23 mouse cellular contexts compared by ENCODE assay signal in the genomic region with DNA sequence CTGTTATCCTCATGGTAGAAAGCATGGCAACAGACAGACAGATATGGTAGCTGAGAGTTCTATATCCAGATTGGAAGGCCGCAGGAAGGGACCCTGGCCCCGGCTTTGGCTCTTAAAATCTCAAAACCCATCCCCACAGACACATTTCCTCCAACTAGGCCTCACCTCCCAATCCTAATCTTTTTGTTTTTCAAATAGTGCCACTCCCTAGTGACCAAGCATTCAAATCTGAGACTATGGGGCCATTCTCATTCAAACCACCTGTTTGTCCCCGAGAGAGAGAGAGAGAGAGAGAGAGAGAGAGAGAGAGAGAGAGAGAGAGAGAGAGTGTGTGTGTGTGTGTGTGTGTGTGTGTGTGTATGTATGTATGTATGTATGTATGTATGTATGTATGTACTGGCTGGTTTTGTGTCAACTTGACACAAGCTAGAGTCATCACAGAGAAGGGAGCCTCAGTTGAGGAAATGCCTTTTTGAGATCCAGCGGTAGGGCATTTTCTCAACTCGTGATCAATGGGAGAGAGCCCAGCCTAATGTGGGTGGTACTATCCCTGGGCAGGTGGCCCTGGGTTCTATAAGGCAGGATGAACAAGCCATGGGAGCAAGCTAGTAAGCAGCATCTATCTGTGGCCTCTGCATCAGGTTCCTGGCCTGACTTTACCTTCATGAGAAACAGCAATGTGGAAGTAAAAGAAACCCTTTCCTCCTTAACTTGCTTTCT. TPM values are rescaled to one million over a fixed set of nuclear protein-coding genes. Genes with fewer than 3 reads are reported as not detected.
A peak's percentile ranks its signal among the peaks of the same experiment; 100 is the strongest.
DNase-seq lines count a peak whose midpoint lies in the region; ATAC-seq and TF ChIP-seq lines count a peak whose summit lies in the region.
"Had no signal": no experiment of that assay in that cellular context is flagged by ENCODE, and none has a peak within 500 bp of the region (broad histone marks: within the 10 kb centered on the region; RNA-seq: fewer than 3 reads in every experiment).

No protein-coding gene starts in this region.

- H3K27ac ChIP-seq in ES-Bruce4 (ENCODE audit: insufficient read depth, low read length) (peak overlapping the region; percentile 100), ES-E14 (ENCODE audit: insufficient read depth, low read depth, low read length, poor library complexity, severe bottlenecking) (peak overlapping the region; percentile 83)
- H3K27ac ChIP-seq in hindbrain, embryonic 13.5 days: no peak overlapping the region
- no peak overlapping the region for H3K27ac ChIP-seq in hindbrain, embryonic 16.5 days (ENCODE audit: low read depth, low read length)
- H3K27ac ChIP-seq: embryonic facial prominence, embryonic 10.5 days; embryonic facial prominence, embryonic 12.5 days; forebrain, embryonic 13.5 days; forebrain, embryonic 15.5 days had no signal

- no peak for TF ChIP-seq POLR2A in ES-Bruce4 (IDR thresholded peaks at IDR 0.05; ENCODE audit: insufficient read depth, low read length)

- peaks cover 9% of the 10 kb centered on the region for H3K36me3 ChIP-seq in E14TG2a.4 (ENCODE audit: insufficient read depth, low read length)
- no peaks in the 10 kb centered on the region for H3K36me3 ChIP-seq in ES-Bruce4 (ENCODE audit: control insufficient read depth, insufficient read depth, low read length, poor library complexity, severe bottlenecking)
- H3K36me3 ChIP-seq in ES-E14 (ENCODE audit: control insufficient read depth, insufficient read depth, low read length, poor library complexity, severe bottlenecking): no peaks in the 10 kb centered on the region; the same call in 1 of the 2 replicates
- no peaks in the 10 kb centered on the region; the same call in 1 of the 2 replicates for H3K36me3 ChIP-seq in hindbrain, embryonic 13.5 days
- no peaks in the 10 kb centered on the region for H3K36me3 ChIP-seq in hindbrain, embryonic 16.5 days (ENCODE audit: control insufficient read depth, insufficient read depth, low read length)
- H3K36me3 ChIP-seq: forebrain, embryonic 15.5 days had no signal

- ATAC-seq in hindbrain, embryonic 13.5 days (ENCODE audit: low FRiP score): no peak
- ATAC-seq in hindbrain, embryonic 16.5 days: no peak
- ATAC-seq: forebrain, embryonic 13.5 days; forebrain, embryonic 15.5 days; forebrain, postnatal 0 days had no signal

- DNase-seq in ES-E14 (ENCODE audit: low read depth, low spot score) (peak; percentile 49), ZHBTc4 (ENCODE audit: low read depth, low spot score) (peak; percentile 76)
- DNase-seq in yolk sac, embryonic 10.5 days (ENCODE audit: low spot score): no peak
- no peak for DNase-seq in kidney, postnatal 36 days
- DNase-seq: adrenal gland, adult 2 months; adrenal gland, postnatal 10 days; adrenal gland, postnatal 25 days; cerebellum, adult 11 months; cerebellum, adult 18-20 months; cerebellum, adult 8-10 months; cerebellum, adult 9-11 months; cerebellum, postnatal 14 days; cerebellum, postnatal 36 days; embryo, embryonic 11 days; forebrain, postnatal 0 days had no signal

- H3K9ac ChIP-seq in ES-Bruce4 (ENCODE audit: low read depth, poor library complexity, severe bottlenecking) (peak overlapping the region; percentile 54; the same call in 1 of the 2 replicates), ES-E14 (ENCODE audit: insufficient read depth, low read depth, low read length, poor library complexity, severe bottlenecking) (peak overlapping the region; percentile 23; the same call in 1 of the 2 replicates)
- no peak overlapping the region for H3K9ac ChIP-seq in hindbrain, embryonic 13.5 days
- H3K9ac ChIP-seq in hindbrain, embryonic 16.5 days (ENCODE audit: low read depth, low read length): no peak overlapping the region
- H3K9ac ChIP-seq: embryonic facial prominence, embryonic 12.5 days; forebrain, embryonic 13.5 days; forebrain, embryonic 15.5 days; forebrain, postnatal 0 days had no signal

- no peak overlapping the region for H3K4me2 ChIP-seq in hindbrain, embryonic 13.5 days
- H3K4me2 ChIP-seq in hindbrain, embryonic 16.5 days (ENCODE audit: low read length): no peak overlapping the region
- H3K4me2 ChIP-seq: embryonic facial prominence, embryonic 12.5 days; forebrain, embryonic 13.5 days; forebrain, embryonic 15.5 days had no signal

- peak; percentile 47; the same call in 1 of the 2 replicates for TF ChIP-seq EP300 in ES-Bruce4 (IDR thresholded peaks at IDR 0.05; ENCODE audit: insufficient read depth, low read depth, low read length)

- peak overlapping the region; percentile 61 for H3K4me3 ChIP-seq in E14TG2a.4 (replicated peaks; ENCODE audit: low read length)
- H3K4me3 ChIP-seq in ES-Bruce4 (ENCODE audit: low read depth, low read length): peak overlapping the region; percentile 23; the same call in 1 of the 2 replicates
- H3K4me3 ChIP-seq in ES-E14 (ENCODE audit: insufficient read depth in 1 of 2, low read depth in 1 of 2, low read length in 2 of 2, poor library complexity in 1 of 2, severe bottlenecking in 1 of 2): peak overlapping the region; percentile 9 to 11; a peak in 1 of 4 replicates
- H3K4me3 ChIP-seq in hindbrain, embryonic 13.5 days: no peak overlapping the region
- no peak overlapping the region for H3K4me3 ChIP-seq in hindbrain, embryonic 16.5 days (ENCODE audit: low read length)
- H3K4me3 ChIP-seq: embryonic facial prominence, embryonic 10.5 days; embryonic facial prominence, embryonic 12.5 days; forebrain, embryonic 13.5 days; forebrain, embryonic 15.5 days had no signal

- H3K9me3 ChIP-seq in E14TG2a.4 (ENCODE audit: low read length) (peaks cover 7% of the 10 kb centered on the region; the same call in 1 of the 2 replicates), ES-Bruce4 (replicated peaks; ENCODE audit: control insufficient read depth, insufficient read depth, low read length, poor library complexity, severe bottlenecking) (peaks cover under 1% of the 10 kb centered on the region; the same call in 1 of the 2 replicates), ES-E14 (ENCODE audit: control insufficient read depth, insufficient read depth, low read depth, low read length) (no peaks in the 10 kb centered on the region)
- H3K9me3 ChIP-seq in hindbrain, embryonic 13.5 days: no peaks in the 10 kb centered on the region
- no peaks in the 10 kb centered on the region for H3K9me3 ChIP-seq in hindbrain, embryonic 16.5 days (ENCODE audit: control insufficient read depth, low read length)
- H3K9me3 ChIP-seq: embryonic facial prominence, embryonic 10.5 days; embryonic facial prominence, embryonic 12.5 days; forebrain, embryonic 13.5 days; forebrain, embryonic 15.5 days had no signal

- in situ Hi-C loops in ES-E14 (cut with MboI; ENCODE audit: low sequenced_read_pairs in 2 of 2, unreplicated experiment in 2 of 2): no loop called here

- WGBS in hindbrain, embryonic 13.5 days: 84% methylated on average over 5 of the region's 5 CpGs
- 77% methylated on average over 5 of the region's 5 CpGs for WGBS in hindbrain, embryonic 16.5 days

- no peak for TF ChIP-seq CTCF in E14TG2a.4 (conservative IDR thresholded peaks at IDR 0.05; ENCODE audit: low read length)
- TF ChIP-seq CTCF in ES-Bruce4 (IDR thresholded peaks at IDR 0.05; ENCODE audit: low read depth, low read length): no peak

- H3K27me3 ChIP-seq in E14TG2a.4 (ENCODE audit: insufficient read depth, low read length) (no peaks in the 10 kb centered on the region), ES-Bruce4 (ENCODE audit: control insufficient read depth, insufficient read depth, low read length, poor library complexity, severe bottlenecking) (no peaks in the 10 kb centered on the region)
- no peaks in the 10 kb centered on the region for H3K27me3 ChIP-seq in hindbrain, embryonic 13.5 days
- no peaks in the 10 kb centered on the region for H3K27me3 ChIP-seq in hindbrain, embryonic 16.5 days (replicated peaks; ENCODE audit: control insufficient read depth, insufficient read depth, low read length)
- H3K27me3 ChIP-seq: embryonic facial prominence, embryonic 12.5 days; forebrain, embryonic 13.5 days; forebrain, embryonic 15.5 days had no signal

- H3K4me1 ChIP-seq in E14TG2a.4 (replicated peaks; ENCODE audit: low read depth, low read length) (peaks cover 59% of the 10 kb centered on the region), ES-Bruce4 (ENCODE audit: control insufficient read depth, insufficient read depth, low read length) (peaks cover 4% of the 10 kb centered on the region), ES-E14 (ENCODE audit: control insufficient read depth in 2 of 2, insufficient read depth in 2 of 2, low read length in 2 of 2, poor library complexity in 1 of 2) (peaks cover 7 to 8% of the 10 kb centered on the region in 2 experiments; a peak in 3 of 4 replicates)
- H3K4me1 ChIP-seq in hindbrain, embryonic 13.5 days (replicated peaks): peaks cover 13% of the 10 kb centered on the region
- H3K4me1 ChIP-seq in hindbrain, embryonic 16.5 days (ENCODE audit: control insufficient read depth, insufficient read depth, low read depth, low read length): peaks cover 6% of the 10 kb centered on the region

TF ChIP-seq in ES-E14, 5 proteins besides CTCF, POLR2A, EP300 and RAD21:
- TF ChIP-seq CHD2 (IDR thresholded peaks at IDR 0.05; ENCODE audit: low read depth, low read length): 0 out of 2 replicates have a peak, but pooled peaks have one; percentile 42
- TF ChIP-seq ZC3H11A (IDR thresholded peaks at IDR 0.05; ENCODE audit: borderline replicate concordance, low read depth, low read length): no peak

RNA-seq across cellular contexts. Expression of gene Sugt1, which starts 3.8 kb away (rescaled TPM):
- polyA plus RNA-seq in ES-Bruce4 (2011; ENCODE audit: insufficient read depth, insufficient read length, low read depth, missing spikeins): 256 and 265 TPM in 2 replicates
- total RNA-seq in ES-E14 (2012; rRNA removed): 93.7 and 115 TPM in 2 replicates
- polyA plus RNA-seq in hindbrain, embryonic 13.5 days (2015; fragmentation: Nextera tagmentation; extraction: Ambion mirVana): 124 and 128 TPM in 2 replicates
- 91.2 and 98.6 TPM in 2 replicates for polyA plus RNA-seq in hindbrain, embryonic 16.5 days (2015; fragmentation: Nextera tagmentation; extraction: Ambion mirVana)

Comparison
In these comparisons a context has a peak if more than half of its experiments do, and no peak if none do; other contexts are left out.
1. H3K4me3 ChIP-seq: peak in E14TG2a.4 (single experiment), ES-Bruce4 (single experiment) and ES-E14 (2 of 2); none in hindbrain, embryonic 13.5 days (single experiment) and hindbrain, embryonic 16.5 days (single experiment).
2. H3K27ac ChIP-seq: peak in ES-Bruce4 (single experiment) and ES-E14 (single experiment); none in hindbrain, embryonic 13.5 days (single experiment) and hindbrain, embryonic 16.5 days (single experiment).
3. H3K9ac ChIP-seq: peak in ES-Bruce4 (single experiment) and ES-E14 (single experiment); none in hindbrain, embryonic 13.5 days (single experiment) and hindbrain, embryonic 16.5 days (single experiment).
4. DNase-seq: peak in ES-E14 (single experiment) and ZHBTc4 (single experiment); none in yolk sac, embryonic 10.5 days (single experiment) and kidney, postnatal 36 days (0 of 2).